Mouse (Mus musculus) frontal cortex, postnatal 10 days (tissue): ENCODE measurements around the gene Dimt1.
"Not testable (repeated sequence)": the region's sequence is repeated elsewhere in the genome, so short reads cannot be mapped to it uniquely, and the experiment has no call there.

Source experiments
- DNase-seq, 2 experiments: peaks; one replicate each; pipeline ENCODE4 v3.0.0; 2022; ENCODE audit warnings: low spot score in 2 of 2, mixed read lengths in 1 of 2

Gene Dimt1

DNA sequence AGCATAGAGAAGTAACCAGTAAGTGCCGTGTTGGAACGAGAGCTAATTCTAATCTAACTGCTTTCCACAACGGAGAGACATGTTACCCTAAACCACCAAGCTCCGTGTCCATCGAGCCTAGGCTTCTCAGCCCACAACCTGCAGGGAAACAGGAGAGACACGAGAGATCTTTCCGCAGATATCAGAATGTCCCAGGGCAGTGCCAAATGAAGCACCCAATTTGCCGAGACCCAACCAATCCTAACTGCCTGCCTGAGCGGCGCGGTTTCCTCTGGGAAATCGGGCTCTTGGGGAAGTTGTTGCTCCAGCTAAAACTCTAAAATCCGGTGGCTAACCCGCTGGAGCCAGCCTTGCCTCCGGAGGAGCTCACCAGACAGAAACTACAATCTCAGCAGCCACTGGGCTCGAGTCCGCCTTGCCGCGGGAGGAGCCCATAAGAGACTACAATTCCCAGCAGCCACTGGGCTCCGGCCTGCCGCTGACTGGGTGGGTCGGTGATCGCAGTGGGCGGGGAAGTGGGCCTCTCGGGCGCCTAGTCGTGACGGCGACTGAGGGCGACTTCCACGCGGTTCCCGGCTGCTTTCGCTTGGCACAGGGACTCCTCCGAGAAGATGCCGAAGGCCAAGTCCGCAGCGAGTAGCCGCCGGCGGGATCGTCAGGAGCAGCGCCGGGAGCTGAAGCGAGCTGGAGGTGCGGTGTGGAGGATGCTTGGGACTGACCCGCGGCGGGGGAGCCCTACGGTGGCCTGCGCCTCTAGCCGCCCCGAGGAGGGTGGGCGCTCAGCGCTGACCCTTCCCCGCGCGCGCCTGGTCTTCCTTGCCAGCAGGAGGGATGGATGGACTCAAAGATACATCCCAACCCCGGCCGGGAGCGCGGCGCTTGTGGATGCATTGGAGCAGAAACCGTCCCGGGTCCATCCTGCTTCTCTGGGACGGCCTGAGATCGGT, at the start of gene Dimt1:
Gene Dimt1 (plus strand): TSS at position 534 of the 947 bp plus-strand sequence.
- DNase-seq, result peak; percentile 92 to 96

DNA sequence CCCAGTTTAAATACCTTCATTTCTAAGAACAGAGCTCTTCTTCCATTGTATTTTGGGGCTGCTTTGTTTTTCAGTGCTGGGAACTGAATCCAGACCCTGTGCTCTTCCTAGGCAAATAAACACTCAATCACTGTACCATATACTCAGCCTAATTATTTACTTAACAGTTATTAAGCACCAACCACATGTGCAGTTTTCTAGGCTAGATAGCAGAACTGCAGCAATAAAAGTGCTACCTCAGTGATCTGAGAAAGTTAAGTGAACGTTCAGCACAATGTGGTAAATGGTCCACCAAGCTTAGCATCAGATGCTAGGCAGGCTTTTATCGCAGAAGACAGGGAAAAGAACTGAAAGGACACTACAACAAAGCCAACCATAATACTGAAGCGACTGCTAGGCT, 42.3 kb upstream of the Dimt1 start:
- no peak for DNase-seq

DNA sequence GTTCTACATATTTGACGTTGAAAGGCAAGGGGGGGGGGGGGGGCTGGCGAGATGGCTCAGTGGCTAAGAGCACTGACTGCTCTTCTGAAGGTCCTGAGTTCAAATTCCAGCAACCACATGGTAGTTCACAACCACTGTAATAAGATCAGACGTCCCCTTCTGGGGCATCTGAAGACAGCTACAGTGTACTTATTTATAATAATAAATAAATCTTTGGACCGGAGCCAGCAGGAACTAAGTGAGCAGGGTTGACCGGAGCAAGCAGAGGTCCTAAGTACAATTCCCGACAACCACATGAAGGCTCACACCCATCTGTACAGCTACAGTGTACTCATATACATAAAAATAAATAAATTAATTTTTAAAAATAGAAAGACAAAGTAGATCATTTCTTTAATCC, 41.8 kb upstream of the Dimt1 start:
- not testable (repeated sequence) for DNase-seq

DNA sequence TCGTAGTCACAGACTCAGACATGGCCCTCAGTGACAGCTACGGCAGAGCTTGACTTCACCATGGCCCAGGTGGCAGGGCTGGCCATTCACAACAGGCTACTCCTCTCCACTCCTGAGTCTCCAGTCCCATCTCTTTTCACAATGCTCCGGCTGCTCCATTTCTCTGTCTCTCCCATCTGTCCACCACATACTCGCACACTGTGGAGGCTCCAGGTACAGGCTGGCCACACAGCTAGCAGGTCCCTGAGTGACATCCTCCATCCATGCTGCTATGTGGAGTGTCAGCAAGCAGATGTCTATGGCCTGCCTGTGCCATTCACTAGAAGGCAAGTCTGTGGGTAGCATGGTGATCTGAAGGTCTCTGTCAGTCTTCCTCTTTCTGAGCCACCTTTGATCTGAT, 39.7 kb upstream of the Dimt1 start:
- DNase-seq, result no peak

DNA sequence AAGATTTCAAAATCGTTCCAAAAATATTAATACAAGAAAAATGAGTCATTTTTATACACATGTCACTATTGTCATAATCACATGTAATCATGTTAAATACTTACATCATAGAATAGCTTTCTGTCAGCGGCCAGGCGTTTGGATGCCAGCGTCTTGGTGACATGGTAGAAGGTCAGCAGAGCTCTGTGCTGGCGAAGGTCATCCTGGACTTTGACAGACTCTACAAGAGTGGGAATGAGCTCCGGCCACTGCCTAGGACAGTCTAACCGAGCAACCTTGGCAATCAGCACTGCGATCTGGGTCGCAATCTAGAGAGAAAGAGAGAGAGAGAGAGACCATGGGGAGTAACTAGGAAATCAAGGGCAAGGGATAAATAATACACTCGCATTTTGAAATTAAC, 36.8 kb upstream of the Dimt1 start:
- DNase-seq, result no peak

DNA sequence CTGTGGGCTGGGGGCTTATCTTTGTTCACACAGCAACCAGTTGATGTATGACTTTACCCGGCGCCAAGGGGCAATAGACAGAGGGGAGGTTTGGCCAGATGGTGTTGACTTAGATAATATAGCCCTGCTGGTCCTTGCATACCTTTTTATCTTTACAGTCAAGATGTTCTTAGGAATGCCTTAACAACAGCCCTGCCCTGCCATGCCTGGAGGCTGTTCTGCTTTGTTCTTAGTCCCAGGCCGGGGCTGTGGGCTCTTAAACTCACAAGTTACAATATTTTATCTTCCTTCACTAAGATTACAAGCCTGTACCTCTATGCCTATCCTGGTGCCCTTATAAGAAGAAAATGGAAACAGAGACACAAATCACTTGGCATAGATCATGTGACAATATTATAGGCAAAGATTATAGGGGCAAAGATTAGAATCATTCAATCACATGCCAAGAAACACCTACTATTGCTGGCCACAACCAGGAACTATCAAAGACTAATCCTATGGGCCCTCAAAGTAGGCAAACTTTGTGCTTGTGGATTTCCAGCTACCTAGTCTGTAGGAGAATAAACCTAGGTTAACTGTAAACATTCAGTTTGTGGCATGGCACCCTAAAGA, 33.7 kb upstream of the Dimt1 start:
- DNase-seq, result no peak

DNA sequence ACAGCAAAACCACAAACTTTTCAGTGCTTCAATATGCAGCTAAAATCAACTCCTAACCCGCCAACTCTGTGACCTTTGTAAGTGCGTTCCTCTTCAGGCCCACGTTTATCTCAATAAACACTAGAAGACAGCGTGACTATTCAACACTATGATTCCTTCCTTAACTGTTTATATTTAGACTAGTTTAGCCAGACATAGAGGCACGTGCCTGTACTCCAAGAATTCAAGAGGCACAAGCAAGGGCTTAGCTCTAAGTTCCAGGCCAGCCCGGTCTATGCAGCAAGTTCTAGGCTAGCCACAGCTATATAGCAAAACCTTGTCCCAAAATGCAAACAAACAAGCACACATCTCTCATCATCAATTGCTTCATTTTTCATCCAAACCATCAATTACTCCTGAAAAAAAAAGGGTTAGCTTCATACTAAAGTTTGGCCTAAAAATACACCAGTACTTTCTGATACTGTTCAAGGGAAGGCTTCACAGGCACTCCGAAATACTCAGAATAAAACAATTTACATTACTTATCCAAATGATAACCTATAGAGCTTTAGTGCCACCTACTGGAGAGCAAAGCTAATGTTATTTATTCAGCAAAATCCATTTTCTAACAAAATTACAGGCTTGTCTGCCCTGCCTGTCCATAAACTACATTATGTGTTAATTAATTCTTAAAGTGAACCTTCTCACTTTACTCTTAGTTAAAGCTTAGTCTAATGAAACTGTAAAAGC, 28.4 kb upstream of the Dimt1 start:
- no peak for DNase-seq

DNA sequence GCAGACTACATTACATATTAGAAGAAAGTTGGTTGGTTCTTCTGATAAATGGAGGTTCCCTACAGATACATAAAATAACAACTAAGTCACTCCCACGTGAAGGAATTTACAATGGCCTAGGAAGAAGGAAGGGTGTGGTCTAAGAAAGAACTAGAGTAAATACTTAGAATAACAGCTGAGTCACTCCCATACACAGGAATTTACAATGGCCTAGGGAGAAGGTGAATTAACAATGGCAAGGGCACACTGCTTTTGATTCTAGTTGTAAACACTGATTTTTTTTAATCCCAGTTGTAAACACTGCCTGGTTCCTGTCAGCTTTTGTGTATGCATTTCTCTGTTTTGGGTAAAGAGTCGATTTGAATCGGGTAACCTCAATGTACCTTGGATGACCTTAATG, 21.0 kb upstream of the Dimt1 start:
- not testable (repeated sequence) for DNase-seq

DNA sequence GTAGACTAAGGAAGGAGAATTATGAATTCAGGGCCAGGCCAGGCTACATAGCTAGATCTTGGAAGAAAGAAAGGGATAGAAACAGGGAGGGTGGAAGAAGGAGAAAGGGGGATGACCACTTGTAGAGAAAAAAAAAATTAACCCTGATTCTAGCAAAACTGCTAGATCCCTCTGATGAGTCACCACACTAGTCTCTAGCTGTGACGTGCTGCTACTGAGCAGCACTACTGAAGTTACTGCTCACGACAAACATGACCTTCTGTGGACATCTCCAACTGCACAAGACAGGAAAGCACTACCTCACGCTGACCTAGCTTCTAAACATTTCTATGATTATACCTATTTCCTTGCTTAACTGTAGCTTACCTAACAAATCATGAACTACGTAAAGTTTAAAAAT, 18.6 kb upstream of the Dimt1 start:
- no peak for DNase-seq

DNA sequence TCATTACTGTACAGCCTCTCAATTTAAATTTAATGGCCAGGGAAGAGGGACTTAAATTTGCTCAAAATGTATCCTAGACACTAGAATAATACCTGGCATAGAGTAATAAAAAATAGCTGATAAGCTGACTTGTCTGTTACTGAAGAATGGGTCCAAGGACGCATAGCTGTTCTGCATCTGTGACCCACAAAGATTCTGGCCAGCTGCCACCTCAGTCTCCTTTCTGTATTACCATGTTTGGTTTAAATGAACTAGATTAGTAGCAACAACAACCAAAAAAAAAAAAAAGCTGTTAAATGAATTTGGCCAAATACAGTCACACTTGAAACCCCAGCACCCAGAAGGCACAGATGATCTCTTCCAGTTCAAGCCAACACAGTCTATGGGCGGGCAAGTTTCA, 17.7 kb upstream of the Dimt1 start:
- no peak for DNase-seq

DNA sequence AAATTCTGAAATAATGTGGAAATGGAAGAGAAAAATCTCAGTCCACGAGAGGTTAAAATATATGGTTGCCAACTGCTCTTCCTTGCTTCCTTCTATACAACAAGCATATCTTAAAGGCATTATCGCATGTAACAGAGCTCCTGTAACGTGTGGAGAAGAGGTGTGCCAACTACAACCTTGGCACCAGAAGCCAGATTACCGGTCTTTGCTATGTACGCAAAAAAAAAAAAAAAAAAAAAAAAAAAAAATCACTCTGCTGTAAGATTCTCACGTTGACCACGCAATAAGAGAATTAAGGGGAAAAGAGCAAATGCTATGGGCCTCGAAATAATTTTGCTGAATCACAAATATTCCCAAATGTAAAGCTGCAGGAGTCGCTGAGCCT, 11.1 kb upstream of the Dimt1 start:
- DNase-seq, result no peak

DNA sequence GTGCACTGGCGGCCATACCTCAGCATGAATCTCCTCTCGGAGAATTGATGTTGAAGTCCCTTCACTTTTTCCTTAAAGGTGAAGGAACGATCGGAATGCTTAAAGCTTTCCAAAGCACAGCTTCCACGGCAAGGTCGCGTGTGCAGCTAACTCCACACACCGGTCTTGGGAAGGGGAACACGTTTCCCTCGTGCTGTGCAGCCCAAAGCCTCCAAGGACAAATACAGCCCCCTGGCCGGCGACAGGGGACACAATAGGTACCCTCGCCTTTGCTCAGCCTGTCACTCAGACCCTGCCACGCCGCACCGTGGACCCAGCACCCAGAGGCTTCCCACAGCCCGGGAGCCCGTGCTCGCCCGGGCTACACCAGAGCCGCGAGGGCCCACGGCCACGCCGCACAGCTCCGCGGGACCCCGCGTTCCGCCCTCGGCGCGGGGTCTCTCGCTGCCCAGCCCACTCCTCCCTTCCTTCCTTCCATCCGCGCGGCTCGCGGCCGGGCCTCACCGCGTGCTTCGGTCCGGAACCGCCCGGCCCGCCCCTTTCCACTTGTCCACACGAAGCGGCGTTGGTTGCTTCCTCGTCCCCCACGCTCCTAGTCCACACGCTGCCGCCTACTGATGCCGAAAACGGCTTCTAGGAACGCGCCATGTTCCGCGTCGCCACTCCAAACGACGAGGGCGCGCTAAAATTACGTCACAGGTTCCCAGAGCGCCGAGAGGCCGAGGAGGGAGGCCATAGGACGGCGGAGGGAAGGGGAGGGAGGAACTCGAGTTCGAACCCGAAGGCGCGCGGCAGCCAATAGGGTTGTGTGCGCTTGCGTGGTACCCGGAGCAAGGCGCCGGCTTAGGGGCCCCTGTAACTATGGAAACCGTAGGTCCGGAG, 10.4 kb upstream of the Dimt1 start, which contains the start of gene Ipo11:
Gene Ipo11 (minus strand): TSS at position 703 of the 882 bp plus-strand sequence.
- DNase-seq, result peak; percentile 88 to 91

DNA sequence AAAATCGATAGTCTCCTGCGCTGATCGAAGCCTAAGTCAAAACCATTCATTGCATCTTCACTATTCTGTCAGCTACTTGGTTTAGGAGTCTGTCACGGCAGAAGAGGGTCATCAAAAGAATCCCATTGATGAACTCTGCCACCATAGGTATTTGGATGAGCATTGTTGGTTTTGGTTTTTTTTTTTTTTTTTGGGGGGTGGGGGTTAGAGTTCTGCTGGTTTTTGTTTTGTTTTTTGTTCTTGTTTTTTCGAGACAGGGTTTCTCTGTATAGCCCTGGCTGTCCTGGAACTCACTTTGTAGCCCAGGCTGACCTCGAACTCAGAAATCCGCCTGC, 9.8 kb upstream of the Dimt1 start:
- no peak for DNase-seq

DNA sequence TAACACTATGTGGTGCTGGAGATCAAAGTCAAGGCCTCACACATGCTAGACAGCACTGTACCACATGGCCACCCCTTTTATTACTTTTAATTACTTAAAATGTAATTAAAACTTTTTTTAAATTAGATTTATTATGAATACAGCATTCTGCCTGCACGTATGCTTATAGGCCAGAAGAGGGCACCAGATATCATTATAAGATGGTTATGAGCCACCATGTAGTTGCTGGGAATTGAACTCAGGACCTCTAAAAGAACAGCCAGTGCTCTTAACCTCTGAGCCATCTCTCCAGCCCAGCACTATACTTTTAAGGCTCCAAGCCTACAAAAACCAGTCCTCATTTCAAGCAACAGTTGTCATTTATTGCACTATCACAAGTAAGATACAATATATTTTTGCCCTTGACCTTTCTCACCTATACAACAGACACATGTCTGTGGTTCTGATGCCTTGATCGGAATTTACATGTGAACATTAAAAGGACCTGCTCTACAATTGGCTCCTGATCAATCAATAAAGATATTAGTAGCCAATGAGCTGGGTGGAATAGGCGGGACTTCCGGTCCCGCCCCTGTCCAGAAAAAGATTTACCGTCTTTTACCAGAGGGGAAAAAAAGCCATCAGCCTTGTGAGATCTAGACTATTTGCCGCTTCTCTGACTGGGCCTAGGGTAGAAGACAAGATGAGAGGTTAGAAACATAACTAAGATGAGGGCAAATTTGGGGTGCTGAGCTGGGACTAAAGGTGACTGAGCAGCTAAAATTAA, 5.5 kb upstream of the Dimt1 start:
- no peak for DNase-seq

DNA sequence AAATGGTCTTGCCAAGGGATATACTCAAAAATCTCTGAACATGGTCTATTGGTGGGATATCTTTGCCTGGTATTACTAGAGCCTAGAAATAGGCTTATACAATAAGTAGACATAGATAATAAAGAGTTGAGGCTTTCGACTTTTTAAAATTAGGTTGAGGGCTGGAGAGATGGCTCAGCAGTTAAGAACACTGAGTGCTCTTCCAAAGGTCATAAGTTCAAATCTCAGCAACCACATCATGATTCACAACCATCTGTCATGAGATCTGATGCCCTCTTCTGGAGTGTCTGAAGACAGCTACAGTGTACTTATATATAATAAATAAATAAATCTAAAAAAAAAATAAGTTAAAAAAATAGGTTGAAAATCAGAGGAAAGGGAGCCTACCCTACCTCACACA, 4.2 kb upstream of the Dimt1 start:
- DNase-seq, result no peak

DNA sequence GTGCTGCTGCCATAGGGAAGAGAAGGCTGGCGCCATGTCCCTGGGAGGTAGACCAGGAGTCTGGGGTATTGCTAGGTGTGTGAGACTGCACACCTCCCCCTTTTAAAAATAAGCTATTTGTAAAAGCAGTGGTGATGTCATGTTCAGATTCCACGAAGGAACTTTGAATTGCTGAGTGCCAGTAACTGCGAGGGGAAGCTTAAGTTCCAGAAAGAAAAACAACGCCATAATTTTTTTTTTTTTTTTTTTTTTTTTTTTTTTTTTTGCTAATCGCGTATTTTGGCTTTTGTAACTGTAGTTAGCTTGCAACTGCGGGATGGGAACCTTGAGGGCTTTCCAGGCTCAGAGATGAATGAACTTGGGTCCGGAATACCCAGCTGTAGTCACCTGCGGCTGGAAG, 1.4 kb upstream of the Dimt1 start:
- no peak for DNase-seq

DNA sequence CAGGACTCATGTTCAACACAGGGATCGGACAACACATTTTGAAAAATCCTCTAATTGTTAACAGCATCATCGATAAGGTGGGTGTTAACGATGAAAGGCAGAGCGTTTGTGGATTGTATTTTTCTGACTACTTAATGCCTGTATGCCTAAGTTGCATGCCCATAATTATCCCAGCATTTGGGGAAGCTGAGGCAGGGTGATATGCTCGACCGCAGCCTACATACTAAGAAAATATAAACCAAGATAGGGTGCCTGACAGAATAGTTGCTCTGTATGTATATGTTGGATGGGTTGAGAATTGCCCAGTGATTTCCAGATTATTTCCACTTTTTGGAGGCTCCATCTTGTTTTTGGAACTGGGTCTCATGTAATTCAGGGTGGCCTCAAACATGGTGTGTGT, 656 bp downstream of the Dimt1 start:
- DNase-seq, result no peak

DNA sequence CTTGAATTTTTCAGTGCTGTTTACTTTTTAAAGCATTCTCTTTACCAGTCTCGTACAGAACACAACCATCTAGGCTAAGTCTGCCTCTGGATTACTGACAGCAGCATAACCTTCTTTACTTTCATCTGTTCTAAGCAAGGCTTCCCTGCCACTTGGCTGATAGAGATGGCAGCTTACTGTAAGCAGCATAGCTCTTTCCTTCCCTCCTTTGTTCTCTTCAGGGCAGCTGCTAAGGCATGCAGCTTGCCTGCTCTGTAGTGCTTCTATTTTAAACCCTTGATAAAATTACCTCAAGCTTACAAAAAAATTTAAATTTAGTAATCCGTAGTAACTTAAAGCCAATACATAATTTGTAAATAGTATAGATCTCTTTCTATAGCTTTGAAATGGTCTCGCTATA, 8.0 kb downstream of the Dimt1 start:
- DNase-seq, result no peak

DNA sequence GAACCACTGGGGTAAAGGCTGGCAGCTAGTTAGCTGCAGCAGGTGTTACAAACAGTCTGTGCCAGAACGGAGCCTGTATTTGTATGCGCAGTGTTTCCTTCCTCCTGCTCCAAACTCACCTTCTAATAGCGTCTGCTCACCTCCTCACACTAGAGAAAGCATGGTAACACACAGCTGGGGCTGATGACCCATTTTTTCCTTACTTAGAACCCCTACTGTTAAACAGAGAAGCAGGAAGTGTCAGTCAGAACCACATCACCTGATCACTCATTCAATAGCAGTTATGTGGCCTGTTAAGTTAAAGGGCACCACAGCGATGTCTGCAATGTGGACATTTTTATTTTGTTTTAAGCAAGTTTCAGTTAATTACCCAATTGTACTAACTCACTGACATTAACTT, 10.6 kb downstream of the Dimt1 start:
- DNase-seq, result no peak

DNA sequence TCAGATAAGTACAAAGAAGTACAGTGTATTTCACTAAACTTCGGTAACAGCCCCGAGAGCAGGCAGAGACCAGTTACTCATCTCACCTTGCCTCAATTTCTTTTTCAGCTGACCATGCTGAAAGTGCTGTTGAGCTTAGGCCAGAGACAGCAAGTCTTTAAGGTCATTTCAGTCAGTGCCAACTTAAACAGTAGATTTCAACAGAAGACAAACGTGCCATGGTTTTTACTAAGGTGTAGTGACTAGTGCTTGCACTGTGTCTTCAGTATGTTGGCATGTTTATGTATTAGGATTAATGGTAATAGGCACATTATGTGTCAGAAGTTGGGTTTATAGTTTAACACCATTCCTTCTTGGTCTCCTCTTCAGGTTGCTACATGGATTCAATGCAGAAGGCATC, 11.4 kb downstream of the Dimt1 start:
- DNase-seq, result no peak

DNA sequence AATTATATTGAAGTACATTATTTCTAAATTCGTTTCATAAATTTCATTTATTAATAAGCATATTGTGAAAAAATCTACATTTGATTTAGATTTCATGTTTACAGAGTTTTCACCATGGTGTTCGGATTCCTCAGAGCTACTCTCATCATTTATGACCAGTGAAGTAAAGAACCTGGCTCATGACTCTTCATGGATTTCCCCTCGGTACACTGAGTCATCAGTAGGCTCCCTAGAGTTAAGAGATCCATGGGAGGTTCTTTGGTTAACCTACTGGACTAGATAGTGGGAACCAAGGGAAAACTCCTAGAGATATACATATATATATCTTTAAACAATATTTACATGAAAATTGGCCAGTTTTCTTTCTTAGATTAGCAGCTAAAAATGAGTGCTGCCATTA, 13.6 kb downstream of the Dimt1 start:
- DNase-seq, result no peak
